Mouse (Mus musculus) MEL (cell line): ENCODE measurements around the gene Vav2.

Source experiments
- CTCF ChIP-seq, 3 experiments: IDR thresholded peaks in 2 of 3; conservative IDR thresholded peaks in 1 of 3; 2 replicates each; pipeline ENCODE4 v1.5.1; 2011 to 2012; ENCODE audit warnings: low read length in 3 of 3, low read depth in 2 of 3, mild to moderate bottlenecking in 2 of 3, improper control_type of control experiment in 1 of 3, inconsistent platforms in 1 of 3, mixed read lengths in 1 of 3, moderate library complexity in 1 of 3; ENCODE audit not compliant: control insufficient read depth in 1 of 3, insufficient read depth in 1 of 3, poor library complexity in 1 of 3, severe bottlenecking in 1 of 3
- E2F4 ChIP-seq: IDR thresholded peaks from 2 replicates; pipeline ENCODE4 v1.6.1; 2011; ENCODE audit warnings: low read depth, low read length, improper control_type of control experiment, borderline replicate concordance
- ETS1 ChIP-seq: IDR thresholded peaks from 2 replicates; pipeline ENCODE4 v1.6.1; 2012; ENCODE audit warnings: low read depth, mild to moderate bottlenecking, inconsistent platforms, low read length, improper control_type of control experiment, moderate library complexity
- JUND ChIP-seq: IDR thresholded peaks from 2 replicates; pipeline ENCODE4 v1.6.1; 2011; ENCODE audit warnings: low read depth, mild to moderate bottlenecking, improper control_type of control experiment, low read length
- KAT2A ChIP-seq: conservative IDR thresholded peaks from 2 replicates; pipeline ENCODE4 v1.6.1; 2012; ENCODE audit warnings: low read depth, low read length, improper control_type of control experiment, inconsistent platforms
- POLR2A ChIP-seq, 2 experiments: IDR thresholded peaks; 2 replicates each; pipeline ENCODE4 v1.6.1; 2011 to 2012; ENCODE audit warnings: low read length in 2 of 2, mild to moderate bottlenecking in 2 of 2, control low read depth in 1 of 2, improper control_type of control experiment in 1 of 2, low read depth in 1 of 2, moderate library complexity in 1 of 2; ENCODE audit not compliant: control insufficient read depth in 1 of 2, insufficient read depth in 1 of 2, poor library complexity in 1 of 2

DNA sequence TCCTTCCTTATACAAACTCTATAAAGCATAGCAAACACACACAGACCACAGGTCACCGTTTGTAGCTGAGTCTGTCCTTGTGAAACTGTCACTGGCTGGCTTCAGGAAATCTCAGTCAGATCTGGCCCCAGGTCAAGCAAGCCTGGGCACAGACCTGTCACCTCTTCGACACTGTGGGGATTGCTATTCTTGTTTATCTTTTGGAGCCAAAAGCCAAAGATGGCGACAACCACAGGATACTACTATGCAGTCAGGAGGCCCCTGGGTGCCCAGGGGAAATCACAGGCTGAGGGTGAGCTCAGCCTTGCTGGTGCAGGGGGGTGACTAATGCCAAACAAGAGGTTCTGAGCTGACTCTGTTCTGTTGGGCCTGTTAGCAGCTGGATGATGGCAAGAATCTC lies 10.4 kb downstream of the Vav2 start:
- TF ChIP-seq E2F4 (no peak), ETS1 (no peak), POLR2A (IDR thresholded peaks at IDR 0.05; ENCODE audit: control insufficient read depth in 1 of 2, insufficient read depth in 1 of 2, low read depth in 1 of 2, low read length in 2 of 2, poor library complexity in 1 of 2) (no peak), KAT2A (no peak), JUND (no peak), CTCF (IDR thresholded peaks at IDR 0.05 in 2 of 3, conservative IDR thresholded peaks at IDR 0.05 in 1 of 3; ENCODE audit: control insufficient read depth in 1 of 3, insufficient read depth in 1 of 3, low read depth in 2 of 3, low read length in 3 of 3, poor library complexity in 1 of 3, severe bottlenecking in 1 of 3) (no peak)
